Mouse (Mus musculus): ENCODE results near the gene Ubox5. TPM values are rescaled to one million over a fixed set of nuclear protein-coding genes. Genes with fewer than 3 reads are reported as not detected.

Gene Ubox5
- polyA plus RNA-seq, 1 experiment from 2014 or later = 4.5 TPM

- Histone ChIP-seq H3K36me3 (ENCODE audit: control insufficient read depth, insufficient read depth) (peaks cover 21% of the 10 kb centered on the region), H3K27ac (ENCODE audit: low read depth, low read length) (peak overlapping the region; percentile 72), H3K4me2 (replicated peaks; ENCODE audit: low read depth) (peak overlapping the region; percentile 67), H3K4me3 (ENCODE audit: low read depth, low read length) (peak overlapping the region; percentile 90), H3K4me1 (replicated peaks; ENCODE audit: control insufficient read depth, insufficient read depth, low read length) (peaks cover 3% of the 10 kb centered on the region; the same call in 1 of the 2 replicates), H3K9me3 (ENCODE audit: control insufficient read depth) (no peaks in the 10 kb centered on the region), H3K27me3 (replicated peaks; ENCODE audit: control insufficient read depth, insufficient read depth, low read length) (no peaks in the 10 kb centered on the region), H3K9ac (ENCODE audit: low read depth, low read length) (peak overlapping the region; percentile 92)
- 2% methylated on average over 37 of the region's 37 CpGs for WGBS
- ATAC-seq = peak; percentile 54
- no peak for TF ChIP-seq CTCF (IDR thresholded peaks at IDR 0.05; ENCODE audit: low read depth)
Observed at GRCm38 (mm10) chr2:130629080-130629838, 579 bp downstream of the Ubox5 start.

GRCm38 (mm10) chr2:130628424-130628823 lies 1.4 kb downstream of the Ubox5 start:
- peaks cover 13% of the 10 kb centered on the region for H3K36me3 ChIP-seq (ENCODE audit: control insufficient read depth, insufficient read depth)
- H3K4me3 ChIP-seq (ENCODE audit: low read depth, low read length) = no peak overlapping the region
- no peak overlapping the region for H3K9ac ChIP-seq (ENCODE audit: low read depth, low read length)
- no peak overlapping the region for H3K27ac ChIP-seq (ENCODE audit: low read depth, low read length)
- WGBS = 66% methylated on average over 3 of the region's 3 CpGs
- H3K4me2 ChIP-seq (replicated peaks; ENCODE audit: low read depth) = peak overlapping the region; percentile 67
- no peaks in the 10 kb centered on the region for H3K27me3 ChIP-seq (replicated peaks; ENCODE audit: control insufficient read depth, insufficient read depth, low read length)
- peak; percentile 45; the same call in 1 of the 2 replicates for TF ChIP-seq CTCF (IDR thresholded peaks at IDR 0.05; ENCODE audit: low read depth)
- H3K4me1 ChIP-seq (replicated peaks; ENCODE audit: control insufficient read depth, insufficient read depth, low read length) = peaks cover 3% of the 10 kb centered on the region; the same call in 1 of the 2 replicates
- no peak for ATAC-seq
- H3K9me3 ChIP-seq (ENCODE audit: control insufficient read depth) = no peaks in the 10 kb centered on the region

DNA sequence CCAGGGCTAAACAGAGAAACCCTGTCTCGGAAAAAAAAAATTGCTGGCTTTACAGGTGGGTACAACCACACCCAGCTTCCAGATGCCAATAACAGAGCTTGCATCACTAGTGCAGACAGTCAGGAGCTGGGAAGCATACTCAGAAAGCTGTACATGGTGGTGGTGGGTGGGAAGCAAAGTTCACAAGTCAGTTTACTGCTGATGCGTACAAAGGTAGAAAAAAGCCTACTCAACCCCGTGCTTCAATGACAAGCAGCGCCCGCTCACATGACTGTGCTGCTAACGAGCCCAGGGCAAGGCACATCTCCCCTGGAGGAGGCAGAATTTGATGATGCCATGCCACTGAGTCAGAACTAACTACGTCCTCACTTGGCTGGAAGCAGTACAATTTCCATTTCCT lies 10.9 kb downstream of the Ubox5 start:
- Histone ChIP-seq H3K27ac (ENCODE audit: low read depth, low read length) (peak overlapping the region; percentile 50; the same call in 1 of the 2 replicates), H3K4me3 (ENCODE audit: low read depth, low read length) (no peak overlapping the region), H3K9ac (ENCODE audit: low read depth, low read length) (no peak overlapping the region), H3K27me3 (replicated peaks; ENCODE audit: control insufficient read depth, insufficient read depth, low read length) (no peaks in the 10 kb centered on the region), H3K9me3 (ENCODE audit: control insufficient read depth) (no peaks in the 10 kb centered on the region), H3K4me1 (replicated peaks; ENCODE audit: control insufficient read depth, insufficient read depth, low read length) (no peaks in the 10 kb centered on the region), H3K4me2 (replicated peaks; ENCODE audit: low read depth) (no peak overlapping the region), H3K36me3 (ENCODE audit: control insufficient read depth, insufficient read depth) (peaks cover 20% of the 10 kb centered on the region)
- peak; percentile 82 for ATAC-seq
- no peak for TF ChIP-seq CTCF (IDR thresholded peaks at IDR 0.05; ENCODE audit: low read depth)
- WGBS = 68% methylated on average over 7 of the region's 7 CpGs

GRCm38 (mm10) chr2:130613091-130613490 lies 16.7 kb downstream of the Ubox5 start:
- Histone ChIP-seq H3K4me2 (replicated peaks; ENCODE audit: low read depth) (no peak overlapping the region), H3K4me3 (ENCODE audit: low read depth, low read length) (no peak overlapping the region), H3K27me3 (replicated peaks; ENCODE audit: control insufficient read depth, insufficient read depth, low read length) (no peaks in the 10 kb centered on the region), H3K9ac (ENCODE audit: low read depth, low read length) (no peak overlapping the region), H3K27ac (ENCODE audit: low read depth, low read length) (no peak overlapping the region), H3K9me3 (ENCODE audit: control insufficient read depth) (no peaks in the 10 kb centered on the region), H3K36me3 (ENCODE audit: control insufficient read depth, insufficient read depth) (peaks cover 8% of the 10 kb centered on the region; the same call in 1 of the 2 replicates), H3K4me1 (replicated peaks; ENCODE audit: control insufficient read depth, insufficient read depth, low read length) (no peaks in the 10 kb centered on the region)
- no peak for ATAC-seq
- TF ChIP-seq CTCF (IDR thresholded peaks at IDR 0.05; ENCODE audit: low read depth) = peak; percentile 74
- 68% methylated on average over 3 of the region's 3 CpGs for WGBS

DNA sequence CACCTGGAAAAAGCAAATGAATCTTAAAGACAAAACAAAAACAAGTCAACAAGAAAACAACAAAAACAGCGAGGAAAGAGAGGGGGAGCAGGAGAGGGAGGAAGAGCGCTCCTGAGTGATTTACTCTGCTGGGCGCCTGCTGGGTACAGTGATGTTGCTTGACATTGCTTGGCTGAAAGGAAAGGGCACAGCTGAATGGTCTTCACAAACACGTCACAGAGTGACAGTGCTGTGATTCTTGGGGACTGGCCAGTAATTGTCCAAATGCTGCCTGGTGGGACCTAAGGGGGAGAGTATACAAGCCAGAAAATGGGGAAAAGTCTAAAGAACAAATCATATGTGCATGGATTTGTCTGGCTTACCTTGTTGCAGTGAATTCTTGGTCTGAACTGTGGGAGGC lies 27.6 kb downstream of the Ubox5 start:
- Histone ChIP-seq H3K27ac (ENCODE audit: low read depth, low read length) (no peak overlapping the region), H3K4me2 (replicated peaks; ENCODE audit: low read depth) (no peak overlapping the region), H3K9me3 (ENCODE audit: control insufficient read depth) (no peaks in the 10 kb centered on the region), H3K27me3 (replicated peaks; ENCODE audit: control insufficient read depth, insufficient read depth, low read length) (no peaks in the 10 kb centered on the region), H3K4me3 (ENCODE audit: low read depth, low read length) (no peak overlapping the region), H3K36me3 (ENCODE audit: control insufficient read depth, insufficient read depth) (peaks cover 50% of the 10 kb centered on the region), H3K4me1 (replicated peaks; ENCODE audit: control insufficient read depth, insufficient read depth, low read length) (no peaks in the 10 kb centered on the region), H3K9ac (ENCODE audit: low read depth, low read length) (no peak overlapping the region)
- 89% methylated on average over 4 of the region's 4 CpGs for WGBS
- no peak for TF ChIP-seq CTCF (IDR thresholded peaks at IDR 0.05; ENCODE audit: low read depth)
- ATAC-seq = no peak

DNA sequence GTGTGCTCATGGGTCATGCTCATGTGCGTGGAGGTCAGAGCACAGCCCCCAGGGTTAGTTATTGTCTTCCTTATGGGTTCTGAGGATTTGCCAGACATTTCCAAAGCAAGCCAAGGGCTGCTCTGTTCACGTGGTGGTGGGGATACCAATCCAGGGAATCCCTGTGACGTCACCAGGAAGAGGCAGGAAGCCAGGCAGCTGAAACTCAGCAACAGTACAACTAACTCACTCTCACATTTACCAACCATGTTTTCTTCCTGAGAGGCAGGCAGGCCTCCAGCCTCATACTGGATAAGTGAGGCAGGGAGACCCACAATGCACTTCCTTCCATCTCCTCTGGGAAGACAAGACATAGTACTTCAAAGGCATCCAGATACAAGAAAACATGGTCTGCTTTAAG lies 31.4 kb downstream of the Ubox5 start:
- Histone ChIP-seq H3K27me3 (replicated peaks; ENCODE audit: control insufficient read depth, insufficient read depth, low read length) (no peaks in the 10 kb centered on the region), H3K4me2 (replicated peaks; ENCODE audit: low read depth) (no peak overlapping the region), H3K4me3 (ENCODE audit: low read depth, low read length) (no peak overlapping the region), H3K9me3 (ENCODE audit: control insufficient read depth) (no peaks in the 10 kb centered on the region), H3K4me1 (replicated peaks; ENCODE audit: control insufficient read depth, insufficient read depth, low read length) (no peaks in the 10 kb centered on the region), H3K27ac (ENCODE audit: low read depth, low read length) (no peak overlapping the region), H3K36me3 (ENCODE audit: control insufficient read depth, insufficient read depth) (peaks cover 49% of the 10 kb centered on the region; the same call in 1 of the 2 replicates), H3K9ac (ENCODE audit: low read depth, low read length) (no peak overlapping the region)
- 71% methylated on average over 3 of the region's 3 CpGs for WGBS
- TF ChIP-seq CTCF (IDR thresholded peaks at IDR 0.05; ENCODE audit: low read depth) = no peak
- ATAC-seq = no peak

All from intestine, postnatal 0 days (tissue).